Mouse (Mus musculus) lung, embryonic 16.5 days (tissue): Measurements from ENCODE around the gene Olfr281. TPM values are rescaled to one million over a fixed set of nuclear protein-coding genes. Genes with fewer than 3 reads are reported as not detected.
"Not testable (repeated sequence)": the region's sequence is repeated elsewhere in the genome, so short reads cannot be mapped to it uniquely, and the experiment has no call there.

Source experiments
- ATAC-seq: fragments of 200-750 bp; cut with Nextera tagmentation; 2 replicates; pipeline ENCODE4 v1.8.0; 2017; ENCODE audit warnings: low read depth, mild to moderate bottlenecking, moderate library complexity
- H3K27ac ChIP-seq: fragments of 300-500 bp; sonication (generic); 2 replicates; pipeline ENCODE4 v1.5.1; 2014; ENCODE audit warnings: mild to moderate bottlenecking, control low read depth, low read length
- H3K27me3 ChIP-seq: fragments of 300-500 bp; sonication (generic); 2 replicates; pipeline ENCODE4 v1.6.1; 2014; ENCODE audit warnings: low read depth, low read length, mixed read lengths; ENCODE audit not compliant: control insufficient read depth, insufficient read depth
- H3K36me3 ChIP-seq: fragments of 300-500 bp; sonication (generic); 2 replicates; pipeline ENCODE4 v1.6.1; 2014; ENCODE audit warnings: low read length; ENCODE audit not compliant: control insufficient read depth, insufficient read depth
- H3K4me1 ChIP-seq: fragments of 300-500 bp; sonication (generic); replicated peaks from 2 replicates; pipeline ENCODE4 v1.6.1; 2014; ENCODE audit warnings: low read length, mixed read lengths; ENCODE audit not compliant: control insufficient read depth, insufficient read depth
- H3K4me2 ChIP-seq: fragments of 300-500 bp; sonication (generic); 2 replicates; pipeline ENCODE4 v1.6.1; 2014; ENCODE audit warnings: low read depth, low read length, control low read depth
- H3K4me3 ChIP-seq: fragments of 300-500 bp; sonication (generic); 2 replicates; pipeline ENCODE4 v1.5.1; 2014; ENCODE audit warnings: mild to moderate bottlenecking, low read length, control low read depth
- H3K9ac ChIP-seq: fragments of 300-500 bp; sonication (generic); 2 replicates; pipeline ENCODE4 v1.6.1; 2014; ENCODE audit warnings: low read length, control low read depth
- H3K9me3 ChIP-seq: fragments of 300-500 bp; sonication (generic); 2 replicates; pipeline ENCODE4 v1.6.1; 2016; ENCODE audit warnings: low read length; ENCODE audit not compliant: control insufficient read depth
- WGBS: fragments of 180-500 bp; shearing (Covaris S2); extraction: QIAGEN DNeasy Blood & Tissue Kit; methylation state at CpG from one replicate; pipeline ENCODE4 v1.1.7; 2014; 5-methylcytosine and 5-hydroxymethylcytosine counted together
- polyA plus RNA-seq: library from polyadenylated mRNA; unstranded; fragments of >200 nt; fragmentation: Nextera tagmentation; extraction: Ambion mirVana; gene quantifications from 2 replicates; pipeline ENCODE4 v1.2.1, GENCODE M21; 2015

Olfr281 gene
- not detected in 2 replicates for polyA plus RNA-seq

- H3K4me2 ChIP-seq: no peak within 1 kb of the TSS
- ATAC-seq: no peak
- 86% methylated on average over 7 of the region's 7 CpGs for WGBS
- H3K27ac ChIP-seq: no peak within 1 kb of the TSS
- H3K4me3 ChIP-seq: no peak within 1 kb of the TSS
- no peaks in the 10 kb centered on the region for H3K36me3 ChIP-seq
- no peak within 1 kb of the TSS for H3K9ac ChIP-seq
- H3K9me3 ChIP-seq: no peaks in the 10 kb centered on the region
- no peaks in the 10 kb centered on the region for H3K27me3 ChIP-seq
- no peaks in the 10 kb centered on the region for H3K4me1 ChIP-seq
Measured at GRCm38 (mm10) chr15:98452288-98452687, at the start of gene Olfr281. TSS of gene Olfr281 (plus strand) at chr15:98452588.

GRCm38 (mm10) chr15:98408406-98409060 is 43.9 kb upstream of the Olfr281 start:
- 64% methylated on average over 17 of the region's 17 CpGs for WGBS
- no peaks in the 10 kb centered on the region for H3K27me3 ChIP-seq
- no peak overlapping the region for H3K4me2 ChIP-seq
- no peak overlapping the region for H3K9ac ChIP-seq
- no peaks in the 10 kb centered on the region for H3K9me3 ChIP-seq
- H3K27ac ChIP-seq: no peak overlapping the region
- no peak for ATAC-seq
- H3K4me3 ChIP-seq: no peak overlapping the region
- no peaks in the 10 kb centered on the region for H3K4me1 ChIP-seq
- no peaks in the 10 kb centered on the region for H3K36me3 ChIP-seq

GRCm38 (mm10) chr15:98409635-98410034 is 42.8 kb upstream of the Olfr281 start:
- no peak for ATAC-seq
- Histone ChIP-seq H3K27me3 (no peaks in the 10 kb centered on the region), H3K4me1 (no peaks in the 10 kb centered on the region), H3K4me2 (no peak overlapping the region), H3K36me3 (no peaks in the 10 kb centered on the region), H3K27ac (no peak overlapping the region), H3K9ac (no peak overlapping the region), H3K4me3 (no peak overlapping the region), H3K9me3 (no peaks in the 10 kb centered on the region)
- WGBS: 73% methylated on average over 2 of the region's 2 CpGs

GRCm38 (mm10) chr15:98410249-98410648 is 42.1 kb upstream of the Olfr281 start:
- no peaks in the 10 kb centered on the region for H3K27me3 ChIP-seq
- H3K9me3 ChIP-seq: no peaks in the 10 kb centered on the region
- WGBS: 95% methylated on average over 9 of the region's 9 CpGs
- H3K27ac ChIP-seq: no peak overlapping the region
- no peak overlapping the region for H3K9ac ChIP-seq
- H3K36me3 ChIP-seq: no peaks in the 10 kb centered on the region
- no peak overlapping the region for H3K4me3 ChIP-seq
- H3K4me2 ChIP-seq: no peak overlapping the region
- ATAC-seq: no peak
- no peaks in the 10 kb centered on the region for H3K4me1 ChIP-seq

- H3K4me2 ChIP-seq: no peak overlapping the region
- H3K27ac ChIP-seq: no peak overlapping the region
- no peaks in the 10 kb centered on the region for H3K9me3 ChIP-seq
- no peak overlapping the region for H3K4me3 ChIP-seq
- 58% methylated on average over 4 of the region's 4 CpGs for WGBS
- no peak for ATAC-seq
- H3K4me1 ChIP-seq: no peaks in the 10 kb centered on the region
- no peaks in the 10 kb centered on the region for H3K27me3 ChIP-seq
- no peaks in the 10 kb centered on the region for H3K36me3 ChIP-seq
- H3K9ac ChIP-seq: no peak overlapping the region
Measured at GRCm38 (mm10) chr15:98415996-98416395, 36.4 kb upstream of the Olfr281 start.

- not testable (repeated sequence) for ATAC-seq, H3K4me1 ChIP-seq, H3K36me3 ChIP-seq, H3K9ac ChIP-seq, H3K27me3 ChIP-seq, H3K4me3 ChIP-seq, H3K27ac ChIP-seq, H3K4me2 ChIP-seq, H3K9me3 ChIP-seq
Measured at GRCm38 (mm10) chr15:98416802-98417201, 35.6 kb upstream of the Olfr281 start.

GRCm38 (mm10) chr15:98417285-98417684 is 35.1 kb upstream of the Olfr281 start:
- not testable (repeated sequence) for H3K4me1 ChIP-seq, H3K36me3 ChIP-seq, H3K9me3 ChIP-seq, H3K9ac ChIP-seq, ATAC-seq, H3K27me3 ChIP-seq, H3K4me2 ChIP-seq, H3K27ac ChIP-seq, H3K4me3 ChIP-seq
- no CpG with 5 or more reads among the region's 3 CpGs for WGBS

GRCm38 (mm10) chr15:98418096-98418495 is 34.3 kb upstream of the Olfr281 start:
- H3K27me3 ChIP-seq: no peaks in the 10 kb centered on the region
- ATAC-seq: peak; percentile 77
- WGBS: 52% methylated on average over 7 of the region's 7 CpGs
- no peaks in the 10 kb centered on the region for H3K36me3 ChIP-seq
- H3K9ac ChIP-seq: no peak overlapping the region
- no peak overlapping the region for H3K27ac ChIP-seq
- no peaks in the 10 kb centered on the region for H3K9me3 ChIP-seq
- no peak overlapping the region for H3K4me3 ChIP-seq
- H3K4me2 ChIP-seq: no peak overlapping the region
- no peaks in the 10 kb centered on the region for H3K4me1 ChIP-seq

GRCm38 (mm10) chr15:98420897-98421296 is 31.5 kb upstream of the Olfr281 start:
- H3K4me3 ChIP-seq: no peak overlapping the region
- no peak overlapping the region for H3K4me2 ChIP-seq
- no peaks in the 10 kb centered on the region for H3K27me3 ChIP-seq
- no peaks in the 10 kb centered on the region; the same call in 1 of the 2 replicates for H3K4me1 ChIP-seq
- H3K36me3 ChIP-seq: no peaks in the 10 kb centered on the region
- no peak overlapping the region for H3K9ac ChIP-seq
- no peak overlapping the region for H3K27ac ChIP-seq
- H3K9me3 ChIP-seq: no peaks in the 10 kb centered on the region
- 42% methylated on average over 4 of the region's 4 CpGs for WGBS
- peak; percentile 21; the same call in 1 of the 2 replicates for ATAC-seq

GRCm38 (mm10) chr15:98424326-98424725 is 28.1 kb upstream of the Olfr281 start:
- H3K9me3 ChIP-seq: no peaks in the 10 kb centered on the region
- no peak overlapping the region for H3K27ac ChIP-seq
- WGBS: 68% methylated on average over 14 of the region's 14 CpGs

More at GRCm38 (mm10) chr15:98424326-98424725, 28.1 kb upstream of the Olfr281 start:
- no peaks in the 10 kb centered on the region for H3K27me3 ChIP-seq
- H3K4me1 ChIP-seq: no peaks in the 10 kb centered on the region; the same call in 1 of the 2 replicates
- no peaks in the 10 kb centered on the region for H3K36me3 ChIP-seq
- no peak overlapping the region for H3K4me3 ChIP-seq
- ATAC-seq: no peak
- no peak overlapping the region for H3K9ac ChIP-seq
- no peak overlapping the region for H3K4me2 ChIP-seq
